Mouse (Mus musculus) bone marrow macrophage, adult 2 months (primary cell): ENCODE data around the gene Slc6a4.
"Not testable (repeated sequence)": the region's sequence is repeated elsewhere in the genome, so short reads cannot be mapped to it uniquely, and the experiment has no call there.

ENCODE experiments used
- CTCF ChIP-seq: IDR thresholded peaks from 2 replicates; pipeline ENCODE4 v1.5.1; 2012; ENCODE audit warnings: low read depth, mild to moderate bottlenecking, low read length, moderate library complexity
- POLR2A ChIP-seq: IDR thresholded peaks from 2 replicates; pipeline ENCODE4 v1.6.1; 2012; ENCODE audit warnings: mild to moderate bottlenecking, low read depth, low read length, borderline replicate concordance

- TF ChIP-seq CTCF, POLR2A: not testable (repeated sequence)
Observed at GRCm38 (mm10) chr11:77077331-77077730, 78.9 kb downstream of the Slc6a4 start.
